Mouse (Mus musculus) heart, postnatal 0 days (tissue): ENCODE results near the gene 1700012B09Rik.

Experiments
- CTCF ChIP-seq: IDR thresholded peaks from 2 replicates; pipeline ENCODE4 v1.5.1; 2016; ENCODE audit warnings: antibody characterized with exemption, control low read depth, low read depth
- EP300 ChIP-seq: IDR thresholded peaks from 2 replicates; pipeline ENCODE4 v1.6.1; 2016; ENCODE audit warnings: antibody characterized with exemption, low read depth

DNA sequence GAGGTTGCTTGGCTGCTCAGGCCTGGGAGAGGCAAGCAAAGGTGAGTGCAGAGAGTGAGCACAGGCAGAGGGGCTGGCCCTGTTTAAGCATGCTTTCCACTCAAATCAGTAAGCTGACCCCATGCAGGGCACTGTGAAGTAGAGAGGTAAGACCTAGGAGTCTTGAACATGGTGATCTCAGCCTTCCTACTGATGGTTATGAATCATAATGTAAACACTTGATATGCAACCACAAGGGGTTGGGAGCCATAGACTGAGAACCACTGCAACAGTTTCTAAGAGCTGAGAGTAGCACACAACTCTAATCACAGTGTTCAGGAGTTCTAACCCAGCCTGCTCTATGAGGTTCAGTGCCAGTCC is 52.5 kb downstream of the 1700012B09Rik start:
- TF ChIP-seq CTCF (no peak), EP300 (no peak)
